Mouse (Mus musculus): Measurements from ENCODE around the gene Smoc2.
A peak's percentile ranks its signal among the peaks of the same experiment; 100 is the strongest.

Smoc2 gene

GRCm38 (mm10) chr17:14280425-14280833, 1.1 kb downstream of the Smoc2 start:
- peak; percentile 9 for DNase-seq

GRCm38 (mm10) chr17:14288015-14288616, 8.8 kb downstream of the Smoc2 start:
- peak; percentile 77 for DNase-seq

GRCm38 (mm10) chr17:14293617-14294016, 14.3 kb downstream of the Smoc2 start:
- DNase-seq, result no peak

DNA sequence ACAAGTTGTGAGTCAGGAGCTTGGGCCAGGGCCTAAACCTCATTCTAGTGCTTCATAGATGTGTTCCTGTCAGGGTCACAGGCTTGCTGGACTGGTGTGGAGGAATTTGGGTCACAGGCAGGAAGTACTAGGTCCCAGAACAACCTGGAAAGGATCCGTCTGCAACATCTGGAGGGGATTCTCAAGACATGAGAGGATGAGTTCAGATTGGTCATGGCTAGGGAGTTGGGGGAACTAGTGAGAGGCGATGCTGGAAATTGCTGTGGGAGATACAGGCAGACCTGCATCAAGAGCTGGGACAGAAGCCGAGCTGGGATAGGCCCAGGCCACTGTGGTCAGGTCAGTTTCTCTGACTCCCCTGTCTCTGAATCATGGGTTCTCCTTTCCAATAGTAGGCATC, 15.8 kb downstream of the Smoc2 start:
- no peak for DNase-seq

DNA sequence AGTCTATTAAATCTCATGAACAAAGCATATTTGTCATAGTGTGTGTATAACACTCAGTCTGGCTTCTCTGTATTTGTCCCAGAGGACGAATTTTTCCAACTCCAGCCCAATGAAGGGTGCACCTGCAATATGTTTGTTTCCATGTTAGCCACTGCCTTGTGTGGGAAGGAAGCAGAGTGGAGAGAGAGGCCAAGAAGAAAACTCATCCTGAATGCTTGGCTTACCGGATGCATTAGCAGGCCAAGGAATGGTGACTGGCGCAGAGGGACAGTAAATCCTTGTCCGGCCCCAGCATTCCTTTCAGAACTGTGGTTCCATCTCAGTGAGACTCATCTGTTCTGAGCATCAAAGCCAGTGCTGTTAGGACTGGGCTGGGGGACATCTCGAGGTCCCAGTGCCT, 21.1 kb downstream of the Smoc2 start:
- no peak for DNase-seq

DNA sequence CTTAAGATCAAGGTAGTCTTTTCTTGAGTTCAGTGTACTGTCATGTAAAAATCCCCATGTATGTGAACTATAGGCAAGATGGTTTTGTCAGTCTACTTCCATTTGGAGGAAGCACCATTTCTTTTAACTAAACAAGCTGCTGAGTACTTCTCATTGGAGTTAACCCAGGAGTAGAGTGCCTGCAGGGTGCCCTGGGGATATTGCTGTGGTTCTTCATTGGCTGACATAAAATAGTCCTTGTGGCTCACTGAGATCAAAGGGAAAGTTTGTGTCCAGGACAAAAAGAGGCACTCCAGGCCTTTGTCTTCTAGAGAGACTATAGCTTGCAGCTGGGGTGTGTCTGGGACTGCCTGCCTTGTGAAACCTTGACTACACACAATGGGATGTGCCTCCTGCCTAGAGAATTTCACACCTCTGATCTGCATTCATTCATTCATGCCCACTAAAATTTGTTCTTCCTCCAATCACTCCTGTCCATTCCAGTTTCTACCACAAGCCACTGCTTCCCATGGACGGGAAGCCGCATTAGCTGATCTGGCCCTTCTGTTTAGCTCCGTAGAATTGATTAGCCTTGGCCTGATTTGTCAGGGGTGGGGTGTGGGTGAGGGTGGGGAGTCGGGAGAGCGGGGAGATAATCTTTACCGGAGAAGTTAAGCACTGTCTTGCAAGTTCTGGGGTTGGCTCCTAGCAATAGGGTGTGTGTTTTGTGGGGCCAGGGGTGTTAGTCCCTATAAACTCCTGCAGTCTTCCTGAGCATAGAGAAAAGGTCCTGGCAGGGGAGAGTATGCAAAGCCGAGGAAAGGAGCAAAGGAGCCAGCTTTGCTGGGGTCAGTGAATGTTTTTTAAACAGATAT, 22.4 kb downstream of the Smoc2 start:
- DNase-seq, result no peak

- no peak for DNase-seq
Measured at GRCm38 (mm10) chr17:14302356-14302755, 23.1 kb downstream of the Smoc2 start.

DNA sequence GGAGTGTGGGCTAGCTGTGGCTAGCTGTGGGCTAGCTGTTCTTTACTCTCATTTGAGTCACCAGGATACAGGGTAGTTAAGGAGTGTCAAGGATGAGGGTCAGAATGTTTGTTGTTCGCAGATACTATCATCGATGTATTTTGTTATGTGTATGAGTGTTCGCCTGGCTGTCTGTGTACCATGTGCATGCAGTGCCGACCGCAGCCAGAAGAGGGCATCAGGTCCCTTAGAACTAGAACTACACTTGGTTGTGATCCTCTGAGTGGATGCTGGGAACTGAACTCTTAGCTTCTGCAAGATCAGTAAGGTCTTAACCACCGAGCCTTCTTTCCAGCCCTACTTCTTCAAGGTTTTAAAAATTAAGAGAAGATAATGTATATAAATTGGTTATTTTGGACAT, 24.4 kb downstream of the Smoc2 start:
- no peak for DNase-seq

DNA sequence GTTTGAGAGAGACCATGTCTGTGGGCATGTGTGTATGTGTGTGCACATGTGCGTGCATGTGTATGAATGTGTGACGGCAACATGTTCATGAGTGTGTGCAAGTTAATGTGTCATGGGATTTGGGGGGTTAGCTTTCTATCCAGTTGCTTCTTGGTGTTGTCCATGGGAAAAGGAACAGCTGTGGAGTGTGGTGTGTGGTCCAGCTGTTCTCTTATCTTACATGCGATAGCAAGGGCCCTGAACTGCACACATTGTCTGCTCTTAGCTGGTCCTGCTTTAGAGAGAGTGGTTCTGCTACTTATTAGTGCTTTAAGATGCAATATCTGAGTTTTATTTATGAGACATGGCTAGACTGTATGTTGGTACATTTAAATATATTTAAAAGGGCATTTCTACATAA, 30.6 kb downstream of the Smoc2 start:
- DNase-seq, result no peak

- peak; percentile 22 for DNase-seq
Measured at GRCm38 (mm10) chr17:14312440-14312839, 33.1 kb downstream of the Smoc2 start.

DNA sequence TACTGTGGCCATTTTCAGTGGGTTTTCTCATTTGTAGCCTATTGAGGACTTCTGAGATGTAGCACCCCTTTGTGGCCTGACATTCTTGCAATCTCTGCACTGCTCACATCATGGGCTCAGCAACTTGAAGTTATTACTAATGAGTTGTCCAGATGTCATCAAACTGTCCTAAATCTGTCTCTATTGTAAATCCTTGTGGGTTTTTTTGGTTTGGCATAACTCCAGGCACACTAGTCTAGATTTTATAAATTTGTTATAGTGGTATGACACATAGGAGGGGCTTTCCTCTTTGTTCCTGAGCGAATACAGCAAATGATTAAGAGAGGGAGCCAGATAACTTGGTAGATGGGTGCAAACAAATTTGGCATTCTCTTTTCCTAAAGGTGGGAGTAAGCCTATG, 35.0 kb downstream of the Smoc2 start:
- no peak for DNase-seq

- DNase-seq, result no peak
Measured at GRCm38 (mm10) chr17:14316536-14316935, 37.2 kb downstream of the Smoc2 start.

- no peak for DNase-seq
Measured at GRCm38 (mm10) chr17:14317439-14317838, 38.1 kb downstream of the Smoc2 start.

DNA sequence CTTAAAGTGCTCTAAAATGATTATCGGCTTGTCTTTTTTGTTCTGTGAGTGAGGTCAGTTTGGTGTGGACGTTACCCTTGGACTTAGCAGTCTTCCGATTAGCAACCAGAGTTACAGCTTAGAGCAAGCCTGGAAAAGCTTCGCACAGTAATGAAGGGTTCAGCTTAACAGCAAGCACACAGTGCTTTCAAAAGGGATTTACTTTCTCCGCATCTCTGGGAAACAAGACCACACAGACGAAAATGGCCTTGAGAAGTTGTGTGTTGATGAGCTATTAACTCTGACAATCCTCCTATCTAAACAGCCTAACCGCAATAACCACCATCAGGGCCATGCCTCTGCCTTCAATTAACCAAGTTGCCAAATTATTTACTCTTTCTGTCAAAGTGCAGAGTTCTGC, 46.9 kb downstream of the Smoc2 start:
- no peak for DNase-seq

- DNase-seq, result no peak
Measured at GRCm38 (mm10) chr17:14328037-14328436, 48.7 kb downstream of the Smoc2 start.

DNA sequence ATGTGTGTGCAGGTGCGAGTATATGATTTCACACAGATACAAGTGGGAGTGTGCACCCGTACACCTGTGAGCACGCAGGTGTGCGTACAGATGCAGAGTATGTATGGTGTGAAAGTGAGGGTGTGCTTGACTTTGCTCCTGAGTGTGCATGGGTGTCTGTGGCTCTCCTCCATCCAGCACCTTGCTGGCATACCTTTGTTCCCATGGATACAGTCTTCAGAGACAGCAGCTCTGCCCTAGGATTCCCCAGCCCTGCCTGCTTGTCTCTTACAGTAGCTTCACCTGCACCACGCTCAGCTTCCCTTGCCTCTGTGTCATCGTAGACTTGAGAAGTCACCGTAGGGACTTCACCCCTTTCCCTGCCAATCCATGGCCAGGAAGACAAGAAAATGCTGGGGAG, 51.2 kb downstream of the Smoc2 start:
- no peak for DNase-seq

GRCm38 (mm10) chr17:14339932-14340557, 60.7 kb downstream of the Smoc2 start:
- no peak for DNase-seq

DNA sequence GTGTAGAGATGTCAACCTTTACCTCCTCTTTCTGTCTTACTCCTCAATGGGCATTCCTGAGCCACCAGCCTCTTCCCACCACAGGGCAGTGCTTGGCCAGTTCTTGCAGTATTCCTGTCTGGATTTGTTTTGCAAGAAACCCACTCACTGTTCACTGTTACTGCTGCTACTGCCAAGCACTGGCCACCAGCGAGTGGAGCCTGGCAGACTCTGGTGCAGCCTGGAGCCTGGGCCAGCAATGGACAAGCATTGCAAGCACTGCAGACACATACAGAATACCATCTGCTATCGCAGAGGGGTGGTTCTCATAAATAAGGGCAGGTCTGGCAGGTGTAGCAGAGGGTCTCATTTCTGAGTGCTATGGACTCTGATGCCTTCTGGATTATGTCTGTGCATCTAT, 61.4 kb downstream of the Smoc2 start:
- DNase-seq, result no peak

- no peak for DNase-seq
Measured at GRCm38 (mm10) chr17:14342511-14342910, 63.2 kb downstream of the Smoc2 start.

DNA sequence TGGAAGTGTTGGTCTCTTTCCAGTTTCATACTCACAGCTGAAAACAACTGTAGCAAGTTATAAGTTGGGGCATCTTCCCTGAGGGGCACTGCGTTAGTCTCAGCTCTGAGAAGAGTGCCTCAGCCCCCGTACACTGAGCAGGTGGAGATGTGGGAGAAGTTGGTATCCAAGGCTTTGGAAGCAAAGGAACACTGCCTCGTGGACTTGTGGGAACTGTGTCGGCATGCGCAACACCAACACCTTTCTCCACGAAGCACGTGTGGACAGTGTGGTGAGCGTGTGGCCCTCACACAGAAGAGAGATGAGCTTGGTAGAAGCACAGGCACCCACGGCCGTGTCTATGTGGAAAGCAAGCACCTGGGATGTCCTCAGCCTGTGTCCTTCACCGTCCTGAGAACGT, 64.1 kb downstream of the Smoc2 start:
- no peak for DNase-seq

DNA sequence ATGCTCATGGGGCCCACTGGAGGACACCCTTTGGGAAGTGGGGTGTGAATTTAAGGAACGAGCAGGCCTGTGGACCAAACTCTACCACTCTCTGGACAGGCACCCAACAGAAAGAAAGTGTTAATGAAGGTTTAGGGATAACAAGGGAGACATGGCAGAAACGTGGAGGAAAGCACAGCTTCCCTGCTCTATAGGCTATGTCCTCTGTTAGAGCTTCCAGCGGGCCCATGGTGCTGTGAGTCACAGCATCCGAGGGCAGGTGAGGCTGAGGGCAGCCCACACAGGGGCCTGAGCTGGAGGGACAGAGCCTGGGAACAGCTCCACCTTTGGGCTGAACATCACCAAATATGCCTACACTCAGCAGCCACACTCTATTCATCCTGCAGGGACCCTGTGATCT, 66.2 kb downstream of the Smoc2 start:
- no peak for DNase-seq

- no peak for DNase-seq
Measured at GRCm38 (mm10) chr17:14346891-14347290, 67.6 kb downstream of the Smoc2 start.

DNA sequence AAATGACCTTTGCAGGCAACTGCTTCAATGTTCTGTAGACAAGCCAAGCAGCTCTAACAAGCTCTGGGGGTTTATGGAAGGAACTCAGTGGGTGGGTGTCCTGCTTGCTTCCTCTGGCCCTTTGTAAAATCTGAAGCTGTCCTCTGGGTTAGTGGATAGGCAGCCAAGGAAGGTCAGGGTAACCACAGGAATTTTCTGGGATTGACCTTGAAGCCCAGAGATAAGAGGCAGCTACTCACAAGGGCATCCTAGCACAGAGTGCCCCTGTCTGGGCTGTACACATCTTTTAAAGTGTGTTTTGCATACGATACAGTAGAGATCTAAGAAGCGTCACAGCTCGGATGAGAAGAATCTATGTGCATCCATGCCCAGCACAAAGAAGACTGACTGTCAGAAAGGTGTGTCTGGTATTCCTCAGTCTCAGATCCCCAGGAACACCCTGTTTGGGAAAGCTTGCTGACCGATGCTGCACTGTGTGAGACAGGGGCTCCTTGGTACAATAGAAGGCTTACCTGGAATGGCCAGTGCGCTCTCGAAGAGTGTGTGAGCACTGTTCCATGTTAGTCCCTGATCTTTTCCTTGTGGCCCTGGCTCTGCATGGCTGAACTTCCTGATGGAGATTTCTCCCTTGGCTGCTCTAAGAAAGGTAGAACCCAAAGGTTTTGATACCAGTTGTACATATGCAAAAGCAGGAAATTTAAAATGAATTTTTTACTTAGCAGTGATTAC, 69.9 kb downstream of the Smoc2 start:
- DNase-seq, result no peak
